Mouse (Mus musculus) embryonic fibroblast, embryonic 13.5 days (primary cell): Measurements from ENCODE around the gene Rapsn.

Source experiments
- CTCF ChIP-seq: IDR thresholded peaks from 2 replicates; pipeline ENCODE4 v1.5.1; 2011; ENCODE audit warnings: mild to moderate bottlenecking, control low read depth, low read length, moderate library complexity, borderline replicate concordance; ENCODE audit not compliant: insufficient read depth
- POLR2A ChIP-seq: IDR thresholded peaks from 2 replicates; pipeline ENCODE4 v1.6.1; 2011; ENCODE audit warnings: low read depth, mild to moderate bottlenecking, control low read depth, low read length, moderate library complexity

- no peak for TF ChIP-seq CTCF
- no peak for TF ChIP-seq POLR2A
Measured at GRCm38 (mm10) chr2:91080784-91081513, 45.5 kb downstream of the Rapsn start.
